Mouse (Mus musculus): ENCODE measurements around the gene Vwa3b.

The Vwa3b gene

GRCm38 (mm10) chr1:37063841-37064240, 37.4 kb downstream of the Vwa3b start:
- DNase-seq (ENCODE audit: low spot score) = no peak

DNA sequence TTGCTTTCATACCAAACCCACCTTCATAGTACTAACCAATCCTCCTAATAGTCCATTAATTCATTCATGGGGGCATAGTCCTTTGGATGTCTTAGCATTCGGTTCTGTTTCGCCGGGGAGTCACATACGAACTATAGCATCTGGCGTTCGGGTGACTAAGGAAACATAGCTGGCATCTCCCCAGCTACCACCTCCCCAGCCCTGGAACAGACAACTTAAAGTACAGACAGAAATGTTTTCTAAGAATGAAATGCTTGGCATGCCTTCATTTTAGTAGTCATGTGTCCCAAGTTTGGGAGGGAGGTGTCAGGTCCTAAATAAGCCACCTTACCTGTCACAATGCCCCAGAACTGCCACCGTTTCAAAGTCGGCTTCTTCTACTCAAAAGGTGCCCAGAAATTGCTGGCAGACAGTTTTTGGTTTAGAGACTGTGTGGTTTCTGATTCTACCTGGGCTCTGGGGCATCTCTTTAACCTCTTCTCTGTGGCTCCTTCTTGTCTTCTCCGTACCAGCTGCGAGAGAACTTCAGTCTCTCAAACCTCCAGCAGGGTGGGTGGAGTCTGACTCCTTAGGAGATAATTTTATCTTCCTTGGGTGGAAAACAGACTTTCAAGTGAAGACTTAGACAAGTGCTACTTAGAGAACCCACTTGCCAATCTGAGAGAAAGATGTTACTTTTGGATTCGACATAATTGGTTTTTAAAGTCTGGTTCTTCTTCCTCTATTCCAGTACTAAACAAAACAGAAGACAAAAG, 39.4 kb downstream of the Vwa3b start:
- no peak for DNase-seq (ENCODE audit: low spot score)

DNA sequence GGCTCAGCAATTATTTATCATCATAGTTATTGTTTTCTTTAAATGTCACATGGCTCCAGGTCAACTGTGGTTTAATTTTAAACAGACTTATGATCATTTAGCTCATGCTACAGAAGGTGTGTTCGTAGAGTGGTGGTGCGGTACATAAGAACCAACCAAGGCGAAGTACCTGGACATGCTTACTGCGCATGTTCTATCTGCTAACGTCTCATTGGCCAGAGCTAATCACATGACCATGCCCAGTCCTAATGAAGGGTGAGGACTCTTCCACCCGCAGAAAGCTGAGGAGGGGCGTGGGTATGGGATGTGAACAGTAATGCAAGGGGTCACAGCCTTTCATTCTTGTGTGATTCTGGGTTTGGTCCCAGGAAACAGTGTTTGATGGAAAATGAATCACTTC, 49.4 kb downstream of the Vwa3b start:
- DNase-seq (ENCODE audit: low spot score) = no peak

DNA sequence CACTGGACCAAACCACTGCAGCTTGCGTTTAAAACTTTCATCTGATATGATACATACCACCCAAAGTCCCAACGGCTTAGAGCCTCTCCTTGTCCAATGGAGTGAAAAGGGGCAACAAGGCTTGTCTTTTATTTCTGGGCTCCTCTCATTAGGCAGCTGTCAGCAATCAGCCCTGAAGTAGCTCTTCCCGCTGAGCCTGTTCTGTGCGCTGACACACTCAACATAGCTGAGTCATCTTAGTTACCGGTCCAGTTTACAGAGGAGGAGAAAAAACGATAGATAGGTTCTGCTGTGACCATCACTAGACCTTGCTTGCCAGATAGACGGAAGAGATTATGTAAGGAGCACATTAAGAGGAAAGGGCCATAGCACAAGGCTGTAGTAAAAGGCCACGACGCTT, 50.9 kb downstream of the Vwa3b start:
- no peak for DNase-seq (ENCODE audit: low spot score)

DNA sequence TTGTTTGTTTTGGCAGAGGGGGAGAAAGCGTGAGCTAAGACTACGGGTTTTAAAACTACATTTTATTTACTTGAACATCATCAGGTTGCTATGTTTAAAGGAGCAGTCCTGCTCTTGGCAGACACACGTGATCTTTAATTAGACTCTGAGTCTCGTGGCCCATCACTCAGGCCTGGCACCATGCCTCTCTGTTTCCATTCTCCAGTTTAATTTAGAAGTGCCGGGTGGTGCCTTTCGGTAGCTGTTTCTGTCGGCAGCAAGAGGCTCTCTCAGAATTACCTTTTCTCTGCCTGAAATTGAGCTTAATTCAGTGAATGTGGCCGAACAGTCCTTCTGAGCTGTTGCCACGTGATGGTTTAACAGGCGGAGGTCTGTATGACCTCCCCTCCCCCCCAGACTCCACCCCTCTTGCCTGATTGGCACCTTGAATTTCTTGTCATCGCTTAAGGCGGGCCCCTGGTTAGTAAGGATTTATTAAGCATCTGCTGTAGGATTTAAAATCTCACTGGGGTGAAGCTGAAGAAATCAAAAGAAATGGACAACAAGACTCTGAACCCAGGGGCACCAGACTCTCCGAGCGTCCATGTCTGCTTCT, 51.7 kb downstream of the Vwa3b start:
- DNase-seq (ENCODE audit: low spot score) = no peak

GRCm38 (mm10) chr1:37080442-37080841, 54.0 kb downstream of the Vwa3b start:
- no peak for DNase-seq (ENCODE audit: low spot score)

DNA sequence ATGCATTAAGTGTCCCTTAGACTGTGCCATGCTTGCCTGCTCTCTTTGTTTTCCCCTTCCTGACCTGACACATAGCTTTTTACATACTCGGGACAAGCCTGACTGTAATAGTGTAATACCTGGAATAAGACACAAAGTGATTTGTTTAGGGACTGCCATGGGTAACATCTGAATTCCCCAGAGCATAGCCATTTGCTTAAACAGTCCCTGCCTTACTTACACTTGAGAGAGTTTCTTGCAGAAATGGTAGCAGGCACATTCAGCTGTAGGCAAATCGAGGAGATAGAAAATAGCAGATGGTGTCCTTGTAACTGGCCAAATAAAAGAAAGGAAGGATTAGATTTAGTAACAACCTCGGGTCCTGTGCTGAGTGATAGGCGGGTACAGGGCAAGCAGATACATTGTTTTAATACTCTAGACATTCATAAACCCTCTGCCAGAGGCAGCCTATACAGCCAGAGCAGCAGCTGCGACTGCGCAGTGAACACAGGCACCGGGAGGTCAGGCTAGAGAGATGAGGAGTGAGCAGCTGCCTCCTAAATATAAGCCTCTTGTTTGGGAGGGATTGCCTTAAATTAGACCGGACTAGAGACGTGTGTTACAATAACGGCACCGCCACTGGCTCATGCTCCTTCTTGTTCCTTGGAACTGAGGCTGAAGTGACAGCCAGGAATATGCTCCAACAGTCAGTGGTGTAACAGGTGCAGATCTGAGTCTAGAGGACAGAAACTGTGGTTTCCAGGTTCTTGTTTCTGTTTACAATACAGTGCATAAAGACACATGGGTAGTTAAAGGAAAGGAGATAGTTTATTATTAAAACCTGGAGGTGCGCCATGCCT, 55.2 kb downstream of the Vwa3b start:
- DNase-seq (ENCODE audit: low spot score) = no peak

DNA sequence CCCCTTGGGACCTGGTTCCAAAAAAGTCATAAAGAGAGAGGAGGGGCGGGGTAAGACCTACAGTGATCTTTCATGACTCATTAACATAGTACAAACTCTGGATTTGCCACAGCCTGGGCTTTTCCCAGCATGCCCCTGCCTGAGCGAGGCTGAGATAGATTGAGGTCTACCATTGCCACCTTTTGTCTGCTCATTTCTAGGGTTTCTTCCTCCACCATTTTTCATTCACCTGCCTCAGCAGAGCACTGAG, 55.7 kb downstream of the Vwa3b start:
- no peak for DNase-seq (ENCODE audit: low spot score)

DNA sequence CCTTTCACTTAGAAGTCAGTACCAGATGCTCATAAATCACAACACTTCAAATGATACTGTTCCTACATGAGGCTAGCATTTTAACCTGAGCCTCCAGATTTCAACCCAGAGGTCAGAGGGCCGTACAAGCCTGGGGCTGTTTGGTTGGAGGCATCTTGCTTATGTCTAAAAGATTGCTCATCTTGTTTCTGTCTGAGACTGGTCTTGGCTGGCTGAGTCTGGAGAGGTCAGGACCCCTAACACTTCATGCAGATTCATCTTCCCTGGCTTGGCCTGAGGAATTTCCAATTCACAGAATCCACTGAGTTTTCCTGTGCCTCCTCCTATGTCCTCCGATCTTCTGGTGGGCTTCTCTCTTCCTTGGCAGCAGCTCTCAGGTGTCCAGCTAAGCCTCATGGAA, 57.7 kb downstream of the Vwa3b start:
- no peak for DNase-seq (ENCODE audit: low spot score)

- no peak for DNase-seq (ENCODE audit: low spot score)
Measured at GRCm38 (mm10) chr1:37085171-37085570, 58.8 kb downstream of the Vwa3b start.

GRCm38 (mm10) chr1:37089191-37089590, 62.8 kb downstream of the Vwa3b start:
- DNase-seq (ENCODE audit: low spot score) = no peak

DNA sequence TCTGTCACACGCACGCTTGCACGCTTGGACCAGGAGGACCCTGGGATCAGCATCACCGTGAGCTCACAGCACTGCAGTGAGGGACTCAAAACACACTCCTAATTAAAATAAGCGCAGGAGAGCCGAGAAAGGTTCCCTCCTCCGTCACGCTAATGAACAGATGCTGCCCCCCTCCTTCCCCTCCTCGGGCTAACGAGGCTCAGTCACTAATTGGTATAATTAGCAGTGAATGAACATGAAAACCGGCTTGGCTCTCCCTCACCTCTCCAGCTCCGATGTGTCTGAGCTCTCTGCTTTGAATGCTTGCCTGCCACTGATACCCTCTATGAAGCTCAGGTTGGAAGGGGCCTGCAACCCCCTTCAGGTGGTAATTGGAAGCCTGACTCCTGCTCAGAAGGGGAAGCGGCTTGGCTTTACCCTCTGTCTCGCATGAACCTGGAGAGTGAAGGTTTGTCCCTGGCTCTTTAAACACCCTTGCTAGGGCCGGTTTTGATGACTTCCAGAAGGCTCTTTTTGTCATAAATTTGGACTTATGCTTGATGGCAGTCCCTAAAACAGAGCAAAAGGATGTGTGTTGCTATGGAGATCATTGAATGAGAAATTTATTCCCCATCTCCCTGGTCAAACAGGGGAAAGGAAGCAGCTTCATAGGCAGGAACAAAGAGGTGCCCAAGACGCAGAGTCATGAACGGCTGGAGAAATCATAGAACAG, 71.1 kb downstream of the Vwa3b start:
- no peak for DNase-seq (ENCODE audit: low spot score)

GRCm38 (mm10) chr1:37098094-37098555, 71.7 kb downstream of the Vwa3b start:
- DNase-seq (ENCODE audit: low spot score) = no peak

GRCm38 (mm10) chr1:37100361-37100760, 74.0 kb downstream of the Vwa3b start:
- DNase-seq (ENCODE audit: low spot score) = no peak

DNA sequence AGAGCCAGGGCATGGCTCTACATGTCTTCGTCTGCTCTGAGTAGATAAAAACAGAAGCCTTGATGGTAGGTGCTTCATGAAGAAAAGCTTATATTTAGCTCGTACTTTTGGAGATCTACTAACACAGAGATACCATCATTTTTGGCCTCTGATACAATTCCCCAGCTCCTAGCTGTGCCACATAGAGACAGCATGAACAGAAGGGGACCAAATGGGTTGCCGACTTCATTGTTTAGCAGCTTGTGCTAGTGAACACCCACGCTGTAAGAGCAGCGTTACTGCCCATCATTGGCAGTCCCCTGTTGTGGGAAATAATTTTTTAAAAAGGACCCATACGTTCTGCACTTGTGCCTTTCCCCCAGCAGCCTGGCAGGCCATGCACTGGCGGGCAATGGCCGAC, 74.6 kb downstream of the Vwa3b start:
- no peak for DNase-seq (ENCODE audit: low spot score)

DNA sequence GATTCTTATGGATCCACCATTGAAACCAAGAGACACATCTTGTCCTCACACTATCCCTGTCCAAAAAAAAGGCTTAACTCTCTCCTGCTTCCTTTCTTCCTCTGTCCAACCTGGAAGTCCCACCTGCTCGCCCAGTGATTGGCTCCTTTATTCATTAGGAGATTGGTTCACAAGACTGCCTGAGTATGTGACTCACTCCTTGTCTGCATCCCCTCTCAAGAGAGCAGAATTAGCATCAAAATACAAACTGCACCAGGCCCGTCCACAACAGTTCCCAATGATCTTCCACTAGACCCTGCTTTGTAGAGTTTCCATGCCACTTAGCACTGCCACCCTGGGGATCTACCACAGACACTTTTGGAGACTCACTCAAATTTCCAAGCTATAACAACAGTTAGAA, 75.3 kb downstream of the Vwa3b start:
- no peak for DNase-seq (ENCODE audit: low spot score)

- no peak for DNase-seq (ENCODE audit: low spot score)
Measured at GRCm38 (mm10) chr1:37105194-37105593, 78.8 kb downstream of the Vwa3b start.

DNA sequence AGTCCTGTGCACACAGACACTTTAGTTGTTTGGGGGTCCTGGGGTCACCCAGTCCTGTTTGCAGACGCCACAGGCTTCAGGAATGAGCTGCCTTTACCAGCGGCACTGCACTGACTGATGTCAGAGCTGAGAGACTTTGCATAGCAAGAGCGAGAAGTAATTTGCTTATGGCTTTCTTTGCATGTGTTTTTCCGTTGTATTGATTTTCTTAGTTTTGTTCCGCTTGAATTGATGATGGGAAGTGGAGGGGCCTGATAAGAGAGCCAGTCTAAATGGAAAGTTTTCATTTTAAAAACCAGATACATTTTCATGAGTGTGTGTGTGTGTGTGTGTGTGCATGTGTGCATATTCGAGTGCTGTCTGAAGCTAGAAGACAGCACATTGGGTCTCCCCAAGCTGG, 87.4 kb downstream of the Vwa3b start:
- DNase-seq (ENCODE audit: low spot score) = no peak

GRCm38 (mm10) chr1:37115847-37116246, 89.5 kb downstream of the Vwa3b start:
- no peak for DNase-seq (ENCODE audit: low spot score)

- no peak for DNase-seq (ENCODE audit: low spot score)
Measured at GRCm38 (mm10) chr1:37116574-37116973, 90.2 kb downstream of the Vwa3b start.

DNA sequence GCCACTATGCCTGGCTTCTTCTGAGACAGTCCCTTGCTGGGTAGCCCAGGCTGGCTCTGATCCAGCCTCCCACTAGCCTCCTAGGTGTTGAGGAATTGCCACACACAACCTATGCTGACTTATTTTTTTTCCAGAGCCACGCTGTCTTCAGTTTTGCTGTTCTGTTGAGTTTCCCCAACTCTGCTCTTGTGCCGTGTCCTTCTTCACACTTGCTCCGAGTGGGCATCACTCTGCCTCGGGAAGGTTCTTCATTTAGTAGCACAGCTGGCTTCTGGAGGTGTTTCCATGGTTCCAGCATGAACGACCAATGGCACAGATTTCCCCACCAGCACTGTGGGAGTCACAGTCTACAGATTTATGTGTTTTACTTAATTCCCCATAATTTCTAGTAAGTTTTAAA, 91.6 kb downstream of the Vwa3b start:
- DNase-seq (ENCODE audit: low spot score) = no peak

GRCm38 (mm10) chr1:37122306-37122705, 95.9 kb downstream of the Vwa3b start:
- DNase-seq (ENCODE audit: low spot score) = no peak

GRCm38 (mm10) chr1:37122798-37123197, 96.4 kb downstream of the Vwa3b start:
- no peak for DNase-seq (ENCODE audit: low spot score)

Data from layer of hippocampus, adult 9-10 months (tissue).